Mouse (Mus musculus) neural tube, postnatal 0 days (tissue): ENCODE data around the gene Gm49387. TPM values are rescaled to one million over a fixed set of nuclear protein-coding genes. Genes with fewer than 3 reads are reported as not detected.

Experiments
- polyA plus RNA-seq: library from polyadenylated mRNA; unstranded; fragments of >200 nt; fragmentation: Nextera tagmentation; extraction: Ambion mirVana; gene quantifications from 2 replicates; pipeline ENCODE4 v1.2.1, GENCODE M21; 2015

The Gm49387 gene
- 1.8 TPM in 1 of 2 replicates, not detected in the other for polyA plus RNA-seq

DNA sequence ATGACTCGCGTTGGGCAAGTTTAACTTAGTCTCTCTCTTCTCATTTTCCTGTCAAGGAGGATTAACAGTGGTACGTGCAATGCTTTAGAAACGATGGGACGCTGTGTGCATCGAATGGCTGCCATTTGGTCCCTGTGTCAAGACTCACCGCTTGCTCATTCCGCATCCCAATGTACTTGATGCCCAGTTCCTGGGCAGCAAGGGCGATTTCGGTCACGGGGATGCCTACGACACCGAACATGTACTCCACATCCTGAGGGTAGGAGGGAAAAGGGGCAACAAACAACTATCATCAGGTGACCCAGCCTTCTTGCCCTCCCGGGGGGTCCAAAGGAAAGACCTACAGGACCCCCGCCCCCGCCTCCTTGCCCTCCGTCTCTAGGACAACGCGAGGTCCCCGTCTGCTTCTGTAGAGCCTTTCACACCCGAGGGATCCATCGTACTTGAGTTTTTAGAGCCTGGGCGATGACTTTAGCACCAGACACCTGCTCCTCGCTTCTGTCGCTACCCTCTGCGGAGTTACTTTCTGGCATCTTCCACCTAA is at the start of gene Gm49387:
TSS of gene Gm49387 (minus strand) at position 533 of the 544 bp plus-strand sequence.

DNA sequence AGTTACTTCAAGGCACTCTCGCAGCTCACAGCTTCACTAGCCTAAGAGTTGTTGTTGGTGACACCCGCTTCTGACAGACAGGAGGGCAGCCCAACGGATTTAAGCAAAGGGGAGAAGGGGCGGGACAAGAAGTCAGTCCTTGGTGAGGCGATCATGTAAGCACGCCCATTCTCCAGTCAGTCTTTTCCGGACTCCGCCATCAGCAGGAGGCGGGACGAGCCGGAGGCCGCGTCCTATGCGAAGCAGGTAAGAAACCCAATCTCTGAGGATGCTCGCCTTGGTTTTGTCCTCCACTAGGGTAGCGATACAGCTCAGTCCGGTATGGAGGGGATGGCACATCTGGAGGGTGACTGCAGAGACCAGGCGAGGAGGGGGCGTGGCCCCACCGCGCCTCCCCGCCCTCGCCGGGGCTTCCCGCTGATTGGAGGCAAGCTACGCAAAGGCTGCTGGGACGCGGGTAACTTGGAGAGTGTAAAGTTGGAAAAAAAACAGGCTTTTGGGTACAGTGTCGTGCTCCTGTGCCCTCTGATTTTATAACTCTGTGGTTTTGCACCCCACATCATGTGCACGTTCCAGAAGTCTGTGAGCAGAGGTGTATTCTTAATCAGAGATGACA is 320 bp upstream of the Gm49387 start, which contains the start of the genes Btd and Hacl1:
TSS of gene Btd (plus strand) at position 139 of the 616 bp plus-strand sequence.
TSS of gene Hacl1 (minus strand) at position 397 of the 616 bp plus-strand sequence.

DNA sequence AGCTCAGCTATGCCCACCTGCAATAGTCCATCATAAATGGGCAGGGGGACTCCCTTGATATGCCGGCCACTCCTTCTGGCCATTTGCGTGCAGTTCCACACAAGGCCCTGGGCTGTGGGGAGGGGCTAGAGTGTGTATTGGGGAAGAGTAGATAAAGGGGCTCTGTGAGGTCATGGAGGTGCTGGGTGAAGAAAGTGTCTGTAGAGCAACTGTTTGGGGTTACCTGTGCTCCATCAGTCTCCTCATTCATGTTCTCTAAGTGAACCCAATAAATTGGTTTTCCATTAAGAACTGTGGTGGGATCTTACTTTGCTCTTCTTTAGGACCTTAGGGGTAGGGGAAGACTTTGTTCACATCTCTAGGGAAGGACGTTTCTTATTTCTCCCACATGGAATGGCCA is 49.4 kb downstream of the Gm49387 start, which contains the start of gene Colq:
TSS of gene Colq (minus strand) at position 101 of the 400 bp plus-strand sequence.

Other genes starting within 250 kb of the Gm49387 start
- gene Sh3bp5, start 204.8 kb downstream of the Gm49387 start, polyA plus RNA-seq = 123 and 144 TPM in 2 replicates
- gene Eaf1, start 146.5 kb downstream of the Gm49387 start, polyA plus RNA-seq = 5.1 and 5.7 TPM in 2 replicates
- 36.6 and 37.4 TPM in 2 replicates for gene Mettl6, start 145.8 kb downstream of the Gm49387 start, polyA plus RNA-seq
- 0.20 and 0.44 TPM in 2 replicates for gene Colq, start 49.5 kb downstream of the Gm49387 start, polyA plus RNA-seq
- gene Btd, start 150 bp upstream of the Gm49387 start, polyA plus RNA-seq = 21.7 and 25.6 TPM in 2 replicates
- 10.5 and 12.6 TPM in 2 replicates for gene Hacl1, start 408 bp upstream of the Gm49387 start, polyA plus RNA-seq
- 8.5 and 9.0 TPM in 2 replicates for gene Ankrd28, start 189.8 kb upstream of the Gm49387 start, polyA plus RNA-seq